10 mouse cellular contexts compared by ENCODE assay signal in the genomic region with DNA sequence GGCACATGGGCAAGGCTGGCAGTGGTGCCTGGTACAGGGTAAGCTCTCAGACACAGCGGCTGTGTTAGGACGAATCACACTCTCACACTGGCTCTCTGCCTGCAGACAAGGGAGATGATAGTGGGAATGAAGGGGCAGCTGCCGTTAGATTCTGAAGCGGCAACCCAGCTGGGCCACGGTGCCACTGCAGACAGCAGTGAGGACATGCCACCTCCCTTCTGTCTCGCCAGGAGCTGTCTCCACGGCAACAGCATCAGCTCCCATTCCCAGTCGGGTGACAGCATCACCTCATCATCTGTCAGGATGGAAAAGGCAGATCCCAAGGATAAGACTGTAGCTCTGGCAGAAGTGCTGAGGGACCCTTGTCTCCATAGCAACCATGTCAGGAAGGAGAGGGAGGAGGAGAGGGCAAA. TPM values are rescaled to one million over a fixed set of nuclear protein-coding genes. Genes with fewer than 3 reads are reported as not detected.
DNase-seq lines count a peak whose midpoint lies in the region; ATAC-seq lines count a peak whose summit lies in the region.
"Had no signal": no experiment of that assay in that cellular context is flagged by ENCODE, and none has a peak within 500 bp of the region (broad histone marks: within the 10 kb centered on the region; RNA-seq: fewer than 3 reads in every experiment).

No protein-coding gene starts in this region.

- H3K4me2 ChIP-seq in intestine, embryonic 16.5 days (ENCODE audit: low read depth, low read length): no peak overlapping the region
- H3K4me2 ChIP-seq in intestine, embryonic 15.5 days (replicated peaks): no peak overlapping the region
- peak overlapping the region; percentile 37 for H3K4me2 ChIP-seq in forebrain, embryonic 14.5 days (ENCODE audit: low read length)
- H3K4me2 ChIP-seq: limb, embryonic 12.5 days had no signal

- H3K9ac ChIP-seq in intestine, embryonic 16.5 days (ENCODE audit: low read depth, low read length): no peak overlapping the region
- H3K9ac ChIP-seq in intestine, embryonic 15.5 days: no peak overlapping the region
- peak overlapping the region; percentile 29; the same call in 1 of the 2 replicates for H3K9ac ChIP-seq in forebrain, embryonic 14.5 days (ENCODE audit: low read length)
- H3K9ac ChIP-seq: limb, embryonic 12.5 days had no signal

- ATAC-seq in intestine, embryonic 16.5 days: no peak
- ATAC-seq in intestine, embryonic 15.5 days: no peak
- peak; percentile 90 for ATAC-seq in forebrain, embryonic 14.5 days

- 68% methylated on average over 8 of the region's 8 CpGs for WGBS in intestine, embryonic 16.5 days
- 73% methylated on average over 8 of the region's 8 CpGs for WGBS in intestine, embryonic 15.5 days
- 22% methylated on average over 8 of the region's 8 CpGs for WGBS in forebrain, embryonic 14.5 days

- no peaks in the 10 kb centered on the region for H3K9me3 ChIP-seq in intestine, embryonic 16.5 days (ENCODE audit: control insufficient read depth, low read length)
- H3K9me3 ChIP-seq in intestine, embryonic 15.5 days: no peaks in the 10 kb centered on the region
- H3K9me3 ChIP-seq in forebrain, embryonic 14.5 days (replicated peaks; ENCODE audit: control insufficient read depth, low read length): no peaks in the 10 kb centered on the region

- H3K4me3 ChIP-seq in intestine, embryonic 16.5 days (ENCODE audit: low read length): no peak overlapping the region
- H3K4me3 ChIP-seq in intestine, embryonic 15.5 days (replicated peaks): no peak overlapping the region
- H3K4me3 ChIP-seq in forebrain, embryonic 14.5 days (ENCODE audit: low read depth, low read length): no peak overlapping the region
- H3K4me3 ChIP-seq: heart, embryonic 10.5 days; limb, embryonic 12.5 days had no signal

- peaks cover 20% of the 10 kb centered on the region for H3K36me3 ChIP-seq in intestine, embryonic 16.5 days (ENCODE audit: control insufficient read depth, insufficient read depth, low read length)
- H3K36me3 ChIP-seq in intestine, embryonic 15.5 days: peaks cover 26% of the 10 kb centered on the region
- H3K36me3 ChIP-seq in forebrain, embryonic 14.5 days (ENCODE audit: control insufficient read depth, insufficient read depth, low read length): peaks cover 74% of the 10 kb centered on the region

- no peaks in the 10 kb centered on the region for H3K27me3 ChIP-seq in intestine, embryonic 16.5 days (replicated peaks; ENCODE audit: control insufficient read depth, insufficient read depth, low read length)
- no peaks in the 10 kb centered on the region for H3K27me3 ChIP-seq in intestine, embryonic 15.5 days (replicated peaks)
- H3K27me3 ChIP-seq in forebrain, embryonic 14.5 days (replicated peaks; ENCODE audit: control insufficient read depth, insufficient read depth, low read length): no peaks in the 10 kb centered on the region
- H3K27me3 ChIP-seq: limb, embryonic 12.5 days had no signal

- H3K27ac ChIP-seq in intestine, embryonic 16.5 days (ENCODE audit: low read length): 0 out of 2 replicates have a peak overlapping the region, but pooled peaks have one; percentile 8
- no peak overlapping the region for H3K27ac ChIP-seq in intestine, embryonic 15.5 days
- H3K27ac ChIP-seq in forebrain, embryonic 14.5 days (ENCODE audit: low read depth, low read length): peak overlapping the region; percentile 93
- H3K27ac ChIP-seq: heart, embryonic 10.5 days; limb, embryonic 12.5 days had no signal

- peak; percentile 93 for DNase-seq in forebrain, embryonic 14.5 days (ENCODE audit: low spot score)
- peak; percentile 64 to 69 for DNase-seq in layer of hippocampus, postnatal 36 days
- DNase-seq in retina, embryonic 14.5 days (ENCODE audit: low spot score): peak; percentile 68
- no peak for DNase-seq in gastrocnemius, postnatal 10 days
- no peak for DNase-seq in urinary bladder, postnatal 10 days (ENCODE audit: low spot score)
- no peak for DNase-seq in adrenal gland, postnatal 14 days

- no peaks in the 10 kb centered on the region for H3K4me1 ChIP-seq in intestine, embryonic 16.5 days (ENCODE audit: control insufficient read depth, insufficient read depth, low read length)
- H3K4me1 ChIP-seq in intestine, embryonic 15.5 days (replicated peaks): no peaks in the 10 kb centered on the region; the same call in 1 of the 2 replicates
- peaks cover 32% of the 10 kb centered on the region for H3K4me1 ChIP-seq in forebrain, embryonic 14.5 days (ENCODE audit: control insufficient read depth, insufficient read depth, low read length)

RNA-seq across cellular contexts. Expression of gene Soga1, which starts 29.2 kb away (rescaled TPM):
- 1.2 and 1.3 TPM in 2 replicates for polyA plus RNA-seq in intestine, embryonic 16.5 days (2015; fragmentation: Nextera tagmentation; extraction: Ambion mirVana)
- 2.0 and 2.3 TPM in 2 replicates for polyA plus RNA-seq in intestine, embryonic 15.5 days (2015; fragmentation: Nextera tagmentation; extraction: Ambion mirVana)
- 5.9 and 8.1 TPM in 2 replicates for polyA plus RNA-seq in forebrain, embryonic 14.5 days (2014; fragmentation: Nextera tagmentation; extraction: Ambion mirVana)
- total RNA-seq in layer of hippocampus, postnatal 36 days (2021): 10 to 100 TPM; 37.4 to 37.6 TPM
- 10 to 100 TPM; 15.4 to 20.3 TPM for total RNA-seq in gastrocnemius, postnatal 10 days (2021)
- total RNA-seq in adrenal gland, postnatal 14 days (2021): 31.9 and 33.5 TPM in 2 replicates

RNA-seq across cellular contexts. Expression of gene Tldc2, which starts 37.0 kb away (rescaled TPM):
- not detected in 2 replicates for polyA plus RNA-seq in intestine, embryonic 16.5 days (2015; fragmentation: Nextera tagmentation; extraction: Ambion mirVana)
- not detected in 2 replicates for polyA plus RNA-seq in intestine, embryonic 15.5 days (2015; fragmentation: Nextera tagmentation; extraction: Ambion mirVana)
- not detected in 2 replicates for polyA plus RNA-seq in forebrain, embryonic 14.5 days (2014; fragmentation: Nextera tagmentation; extraction: Ambion mirVana)
- not detected for total RNA-seq in layer of hippocampus, postnatal 36 days (2021)
- total RNA-seq in gastrocnemius, postnatal 10 days (2021): not detected
- total RNA-seq in adrenal gland, postnatal 14 days (2021): not detected in 2 replicates
- polyA plus RNA-seq: heart, embryonic 10.5 days; limb, embryonic 12.5 days had no signal

RNA-seq across cellular contexts. Expression of gene Dsn1, which starts 42.9 kb away (rescaled TPM):
- polyA plus RNA-seq in intestine, embryonic 16.5 days (2015; fragmentation: Nextera tagmentation; extraction: Ambion mirVana): 23.4 and 25.3 TPM in 2 replicates
- 28.3 and 29.4 TPM in 2 replicates for polyA plus RNA-seq in intestine, embryonic 15.5 days (2015; fragmentation: Nextera tagmentation; extraction: Ambion mirVana)
- 24.5 and 27.7 TPM in 2 replicates for polyA plus RNA-seq in forebrain, embryonic 14.5 days (2014; fragmentation: Nextera tagmentation; extraction: Ambion mirVana)
- total RNA-seq in layer of hippocampus, postnatal 36 days (2021): 1 to 10 TPM; 3.3 to 5.5 TPM
- total RNA-seq in gastrocnemius, postnatal 10 days (2021): 1 to 10 TPM; 5.3 to 6.0 TPM
- 8.3 and 9.2 TPM in 2 replicates for total RNA-seq in adrenal gland, postnatal 14 days (2021)

RNA-seq across cellular contexts. Expression of gene Ndrg3, which starts 58.0 kb away (rescaled TPM):
- 46.7 and 47.6 TPM in 2 replicates for polyA plus RNA-seq in intestine, embryonic 16.5 days (2015; fragmentation: Nextera tagmentation; extraction: Ambion mirVana)
- polyA plus RNA-seq in intestine, embryonic 15.5 days (2015; fragmentation: Nextera tagmentation; extraction: Ambion mirVana): 41.7 and 42.9 TPM in 2 replicates
- polyA plus RNA-seq in forebrain, embryonic 14.5 days (2014; fragmentation: Nextera tagmentation; extraction: Ambion mirVana): 93.6 and 106 TPM in 2 replicates
- 100 to 1,000 TPM; 415 to 419 TPM for total RNA-seq in layer of hippocampus, postnatal 36 days (2021)
- 10 to 100 TPM; 22.5 to 26.1 TPM for total RNA-seq in gastrocnemius, postnatal 10 days (2021)
- 53.4 and 64.4 TPM in 2 replicates for total RNA-seq in adrenal gland, postnatal 14 days (2021)

Comparison
In these comparisons a context has a peak if more than half of its experiments do, and no peak if none do; other contexts are left out.
1. DNase-seq: peak in forebrain, embryonic 14.5 days (single experiment), layer of hippocampus, postnatal 36 days (2 of 2) and retina, embryonic 14.5 days (single experiment); none in gastrocnemius, postnatal 10 days (single experiment), urinary bladder, postnatal 10 days (single experiment) and adrenal gland, postnatal 14 days (single experiment).